Mouse (Mus musculus) lung, embryonic 14.5 days (tissue): ENCODE measurements around the gene Cdk19. TPM values are rescaled to one million over a fixed set of nuclear protein-coding genes. Genes with fewer than 3 reads are reported as not detected.
A peak's percentile ranks its signal among the peaks of the same experiment; 100 is the strongest.

ENCODE experiments used
- ATAC-seq: fragments of 200-750 bp; cut with Nextera tagmentation; 2 replicates; pipeline ENCODE4 v1.8.0; 2017; ENCODE audit warnings: mild to moderate bottlenecking, moderate TSS enrichment, moderate library complexity; ENCODE audit not compliant: insufficient read depth
- DNase-seq: peaks from one replicate; pipeline ENCODE4 v3.0.0-alpha.2; 2015
- H3K27ac ChIP-seq: fragments of 300-500 bp; sonication (generic); 2 replicates; pipeline ENCODE4 v1.5.1; 2014; ENCODE audit warnings: low read depth, mild to moderate bottlenecking, moderate library complexity
- H3K27me3 ChIP-seq: fragments of 300-500 bp; sonication (generic); 2 replicates; pipeline ENCODE4 v1.6.1; 2014; ENCODE audit warnings: low read length, control low read depth; ENCODE audit not compliant: insufficient read depth
- H3K36me3 ChIP-seq: fragments of 300-500 bp; sonication (generic); 2 replicates; pipeline ENCODE4 v1.6.1; 2014; ENCODE audit warnings: control low read depth; ENCODE audit not compliant: insufficient read depth
- H3K4me1 ChIP-seq: fragments of 300-500 bp; sonication (generic); 2 replicates; pipeline ENCODE4 v1.6.1; 2014; ENCODE audit warnings: antibody characterized with exemption, control low read depth; ENCODE audit not compliant: insufficient read depth
- H3K4me2 ChIP-seq: fragments of 300-500 bp; sonication (generic); 2 replicates; pipeline ENCODE4 v1.6.1; 2014; ENCODE audit warnings: mild to moderate bottlenecking
- H3K4me3 ChIP-seq: fragments of 300-500 bp; sonication (generic); 2 replicates; pipeline ENCODE4 v1.5.1; 2014; ENCODE audit warnings: low read depth, low read length
- H3K9ac ChIP-seq: fragments of 300-500 bp; sonication (generic); 2 replicates; pipeline ENCODE4 v1.6.1; 2014
- H3K9me3 ChIP-seq: fragments of 300-500 bp; sonication (generic); 2 replicates; pipeline ENCODE4 v1.6.1; 2016; ENCODE audit warnings: low read depth, low read length, control low read depth
- CTCF ChIP-seq: IDR thresholded peaks from 2 replicates; pipeline ENCODE4 v1.5.1; 2016; ENCODE audit warnings: antibody characterized with exemption, low read depth
- WGBS: fragments of 180-500 bp; shearing (Covaris S2); extraction: QIAGEN DNeasy Blood & Tissue Kit; methylation state at CpG from one replicate; pipeline ENCODE4 v1.1.7; 2014; 5-methylcytosine and 5-hydroxymethylcytosine counted together
- polyA plus RNA-seq: library from polyadenylated mRNA; unstranded; fragments of >200 nt; fragmentation: Nextera tagmentation; extraction: Ambion mirVana; gene quantifications from 2 replicates; pipeline ENCODE4 v1.2.1, GENCODE M21; 2014

Gene Cdk19
- polyA plus RNA-seq, 1 experiment from 2014 or later: 10.6 TPM

GRCm38 (mm10) chr10:40364642-40365361 lies 25.4 kb downstream of the Cdk19 start:
- no peak for ATAC-seq
- H3K4me3 ChIP-seq: no peak overlapping the region
- H3K9me3 ChIP-seq: no peaks in the 10 kb centered on the region
- no peak overlapping the region for H3K4me2 ChIP-seq
- H3K36me3 ChIP-seq: no peaks in the 10 kb centered on the region
- 73% methylated on average over 5 of the region's 5 CpGs for WGBS
- no peaks in the 10 kb centered on the region for H3K27me3 ChIP-seq
- no peak for DNase-seq
- no peak for TF ChIP-seq CTCF
- peaks cover 7% of the 10 kb centered on the region for H3K4me1 ChIP-seq
- H3K27ac ChIP-seq: no peak overlapping the region
- no peak overlapping the region for H3K9ac ChIP-seq

GRCm38 (mm10) chr10:40365991-40366390 lies 26.6 kb downstream of the Cdk19 start:
- Histone ChIP-seq H3K27ac (no peak overlapping the region), H3K4me1 (peaks cover 7% of the 10 kb centered on the region), H3K4me3 (no peak overlapping the region), H3K4me2 (no peak overlapping the region), H3K9me3 (no peaks in the 10 kb centered on the region), H3K9ac (no peak overlapping the region), H3K36me3 (no peaks in the 10 kb centered on the region), H3K27me3 (no peaks in the 10 kb centered on the region)
- 63% methylated on average over 2 of the region's 2 CpGs for WGBS
- no peak for DNase-seq
- no peak for ATAC-seq
- TF ChIP-seq CTCF: no peak

- Histone ChIP-seq H3K36me3 (no peaks in the 10 kb centered on the region), H3K27me3 (no peaks in the 10 kb centered on the region), H3K27ac (no peak overlapping the region), H3K9ac (no peak overlapping the region), H3K4me1 (peaks cover 2% of the 10 kb centered on the region; the same call in 1 of the 2 replicates), H3K4me3 (no peak overlapping the region), H3K9me3 (no peaks in the 10 kb centered on the region), H3K4me2 (no peak overlapping the region)
- TF ChIP-seq CTCF: no peak
- 73% methylated on average over 1 of the region's 1 CpGs for WGBS
- DNase-seq (no peak), ATAC-seq (no peak)
These were observed 29.2 kb downstream of the Cdk19 start for GRCm38 (mm10) chr10:40368516-40368915.

GRCm38 (mm10) chr10:40370156-40370555 lies 30.8 kb downstream of the Cdk19 start:
- H3K27ac ChIP-seq: no peak overlapping the region
- H3K4me2 ChIP-seq: no peak overlapping the region
- H3K9ac ChIP-seq: no peak overlapping the region
- H3K4me3 ChIP-seq: no peak overlapping the region
- peaks cover 2% of the 10 kb centered on the region; the same call in 1 of the 2 replicates for H3K4me1 ChIP-seq
- H3K9me3 ChIP-seq: no peaks in the 10 kb centered on the region
- no peak for DNase-seq
- no peak for ATAC-seq
- no peaks in the 10 kb centered on the region for H3K27me3 ChIP-seq
- H3K36me3 ChIP-seq: no peaks in the 10 kb centered on the region
- TF ChIP-seq CTCF: no peak; the same call in 1 of the 2 replicates

- Histone ChIP-seq H3K27ac (no peak overlapping the region), H3K4me3 (no peak overlapping the region)
These were observed 32.0 kb downstream of the Cdk19 start for GRCm38 (mm10) chr10:40371184-40371913.

GRCm38 (mm10) chr10:40371914-40372675 lies 32.7 kb downstream of the Cdk19 start:
- no peaks in the 10 kb centered on the region for H3K9me3 ChIP-seq
- H3K27ac ChIP-seq: peak overlapping the region; percentile 42; the same call in 1 of the 2 replicates
- H3K9ac ChIP-seq: no peak overlapping the region
- no peaks in the 10 kb centered on the region for H3K27me3 ChIP-seq
- 29% methylated on average over 11 of the region's 11 CpGs for WGBS
- H3K4me2 ChIP-seq: peak overlapping the region; percentile 35
- no peak overlapping the region for H3K4me3 ChIP-seq
- H3K4me1 ChIP-seq: no peaks in the 10 kb centered on the region
- peak; percentile 85 for DNase-seq
- TF ChIP-seq CTCF: no peak
- peak; percentile 85 for ATAC-seq
- no peaks in the 10 kb centered on the region for H3K36me3 ChIP-seq

More at GRCm38 (mm10) chr10:40371184-40371913, 32.0 kb downstream of the Cdk19 start:
- no peak for TF ChIP-seq CTCF
- Histone ChIP-seq H3K4me2 (peak overlapping the region; percentile 35; the same call in 1 of the 2 replicates), H3K9me3 (no peaks in the 10 kb centered on the region), H3K4me1 (no peaks in the 10 kb centered on the region), H3K27me3 (no peaks in the 10 kb centered on the region), H3K9ac (no peak overlapping the region), H3K36me3 (no peaks in the 10 kb centered on the region)
- ATAC-seq (no peak), DNase-seq (peak; percentile 9)
- WGBS: 54% methylated on average over 8 of the region's 8 CpGs
